Mouse (Mus musculus) olfactory bulb, adult 2 months (tissue): ENCODE measurements around the gene Ehbp1l1. TPM values are rescaled to one million over a fixed set of nuclear protein-coding genes. Genes with fewer than 3 reads are reported as not detected.

Source experiments
- H3K27ac ChIP-seq: fragments of 200-500 bp; 2 replicates; pipeline ENCODE4 v1.5.1; 2012; ENCODE audit warnings: low read depth, low read length; ENCODE audit not compliant: insufficient read depth
- H3K4me1 ChIP-seq: fragments of 200-500 bp; 2 replicates; pipeline ENCODE4 v1.6.1; 2012; ENCODE audit warnings: low read length; ENCODE audit not compliant: control insufficient read depth, insufficient read depth
- H3K4me3 ChIP-seq: fragments of 200-500 bp; 2 replicates; pipeline ENCODE4 v1.5.1; 2012; ENCODE audit warnings: mild to moderate bottlenecking, low read depth, low read length, moderate library complexity; ENCODE audit not compliant: insufficient read depth
- CTCF ChIP-seq: fragments of 200-500 bp; IDR thresholded peaks from 2 replicates; pipeline ENCODE4 v1.5.1; 2012; ENCODE audit warnings: low read depth, mild to moderate bottlenecking, low read length, moderate library complexity; ENCODE audit not compliant: insufficient read depth
- POLR2A ChIP-seq: fragments of 200-500 bp; IDR thresholded peaks from 2 replicates; pipeline ENCODE4 v1.6.1; 2012; ENCODE audit warnings: mild to moderate bottlenecking, low read depth, low read length, moderate library complexity; ENCODE audit not compliant: insufficient read depth
- WGBS: fragments of 180-500 bp; shearing (Covaris S2); methylation state at CpG from one replicate; pipeline ENCODE4 v1.1.7; 2018; 5-methylcytosine and 5-hydroxymethylcytosine counted together
- polyA plus RNA-seq: library from polyadenylated mRNA; stranded (reverse); fragments of >200 nt; gene quantifications from 2 replicates; pipeline ENCODE4 v1.2.4, GENCODE M21; 2012; ENCODE audit warnings: low replicate concordance; ENCODE audit not compliant: missing spikeins, insufficient read depth, insufficient read length

Gene Ehbp1l1
- polyA plus RNA-seq, 1 experiment: not detected

DNA sequence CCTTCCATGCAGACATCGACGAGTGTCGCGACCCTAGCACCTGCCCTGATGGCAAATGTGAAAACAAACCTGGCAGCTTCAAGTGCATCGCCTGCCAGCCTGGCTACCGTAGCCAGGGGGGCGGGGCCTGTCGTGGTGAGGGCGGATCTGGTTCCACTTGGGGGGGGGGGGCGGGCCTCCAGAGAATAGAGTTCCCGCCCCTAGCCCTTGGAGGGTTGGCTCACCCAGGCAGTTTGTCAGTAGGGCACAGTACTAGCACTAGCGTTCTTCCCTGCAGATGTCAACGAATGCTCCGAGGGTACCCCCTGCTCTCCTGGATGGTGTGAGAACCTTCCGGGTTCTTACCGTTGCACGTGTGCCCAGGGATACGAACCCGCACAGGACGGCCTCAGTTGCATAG is 25.6 kb upstream of the Ehbp1l1 start:
- no peak overlapping the region for H3K4me3 ChIP-seq
- 28% methylated on average over 20 of the region's 20 CpGs for WGBS

DNA sequence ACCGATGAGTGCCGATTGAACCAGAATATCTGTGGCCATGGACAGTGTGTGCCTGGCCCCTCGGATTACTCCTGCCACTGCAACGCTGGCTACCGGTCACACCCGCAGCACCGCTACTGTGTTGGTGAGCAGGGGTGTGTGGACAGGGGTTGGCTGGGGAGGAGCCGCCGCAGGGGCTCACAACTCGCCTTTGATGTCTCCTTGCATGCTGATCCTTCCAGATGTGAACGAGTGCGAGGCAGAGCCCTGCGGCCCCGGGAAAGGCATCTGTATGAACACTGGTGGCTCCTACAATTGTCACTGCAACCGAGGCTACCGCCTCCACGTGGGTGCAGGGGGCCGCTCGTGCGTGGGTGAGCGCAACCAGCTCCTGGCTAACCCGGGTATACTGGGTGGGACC is 24.8 kb upstream of the Ehbp1l1 start:
- Histone ChIP-seq H3K4me3 (no peak overlapping the region), H3K27ac (no peak overlapping the region), H3K4me1 (peaks cover 37% of the 10 kb centered on the region)
- TF ChIP-seq CTCF: no peak
- no peak for TF ChIP-seq POLR2A
- 33% methylated on average over 22 of the region's 22 CpGs for WGBS

More for the DNA sequence above, 25.6 kb upstream of the Ehbp1l1 start:
- TF ChIP-seq CTCF (no peak), POLR2A (no peak)
- peaks cover 37% of the 10 kb centered on the region for H3K4me1 ChIP-seq
- no peak overlapping the region for H3K27ac ChIP-seq

DNA sequence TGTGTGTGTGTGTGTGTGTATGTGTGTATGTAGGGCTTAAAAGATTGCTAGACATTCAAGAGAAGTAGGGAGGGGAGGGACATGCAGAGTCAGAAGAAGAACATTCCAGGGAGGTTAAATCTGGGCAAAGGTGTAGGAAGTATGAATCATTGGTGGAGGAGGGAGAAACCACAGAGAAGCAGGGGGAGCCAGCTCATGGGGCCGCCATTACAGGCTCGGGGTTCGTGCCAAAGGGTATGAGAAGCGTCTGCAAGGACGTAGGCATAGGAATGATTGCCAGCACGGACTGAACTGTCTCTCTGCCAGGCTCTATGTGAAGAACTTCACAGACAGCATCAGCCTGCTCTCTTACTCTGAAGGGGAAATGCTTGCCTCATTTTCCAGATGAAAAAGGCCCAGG is 23.4 kb upstream of the Ehbp1l1 start:
- H3K27ac ChIP-seq: peak overlapping the region; percentile 75
- WGBS: 34% methylated on average over 6 of the region's 6 CpGs
- H3K4me1 ChIP-seq: peaks cover 49% of the 10 kb centered on the region
- no peak overlapping the region for H3K4me3 ChIP-seq
- TF ChIP-seq CTCF (no peak), POLR2A (no peak)

DNA sequence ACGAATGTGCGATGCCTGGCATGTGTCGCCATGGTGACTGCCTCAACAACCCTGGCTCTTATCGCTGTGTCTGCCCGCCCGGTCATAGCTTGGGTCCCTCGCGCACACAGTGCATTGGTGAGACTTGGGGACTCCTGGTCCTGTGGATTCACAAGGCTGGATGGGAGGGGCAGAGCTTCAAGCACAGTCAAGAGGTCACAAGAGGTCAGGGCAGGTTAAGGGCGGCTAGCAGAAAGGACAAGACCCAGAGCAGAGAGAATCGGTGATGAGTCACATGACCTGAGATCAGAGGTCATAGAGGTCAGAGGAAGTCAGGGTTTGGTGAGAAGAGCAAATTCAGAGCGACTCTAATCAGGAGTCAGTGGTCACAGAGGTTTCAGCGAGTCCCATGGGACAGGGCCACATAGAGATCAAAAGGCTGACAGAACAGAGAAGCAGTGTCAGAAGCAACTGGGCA is 20.8 kb upstream of the Ehbp1l1 start:
- WGBS: 54% methylated on average over 12 of the region's 12 CpGs
- Histone ChIP-seq H3K4me1 (peaks cover 66% of the 10 kb centered on the region), H3K4me3 (no peak overlapping the region), H3K27ac (no peak overlapping the region)
- TF ChIP-seq CTCF (no peak), POLR2A (no peak)

DNA sequence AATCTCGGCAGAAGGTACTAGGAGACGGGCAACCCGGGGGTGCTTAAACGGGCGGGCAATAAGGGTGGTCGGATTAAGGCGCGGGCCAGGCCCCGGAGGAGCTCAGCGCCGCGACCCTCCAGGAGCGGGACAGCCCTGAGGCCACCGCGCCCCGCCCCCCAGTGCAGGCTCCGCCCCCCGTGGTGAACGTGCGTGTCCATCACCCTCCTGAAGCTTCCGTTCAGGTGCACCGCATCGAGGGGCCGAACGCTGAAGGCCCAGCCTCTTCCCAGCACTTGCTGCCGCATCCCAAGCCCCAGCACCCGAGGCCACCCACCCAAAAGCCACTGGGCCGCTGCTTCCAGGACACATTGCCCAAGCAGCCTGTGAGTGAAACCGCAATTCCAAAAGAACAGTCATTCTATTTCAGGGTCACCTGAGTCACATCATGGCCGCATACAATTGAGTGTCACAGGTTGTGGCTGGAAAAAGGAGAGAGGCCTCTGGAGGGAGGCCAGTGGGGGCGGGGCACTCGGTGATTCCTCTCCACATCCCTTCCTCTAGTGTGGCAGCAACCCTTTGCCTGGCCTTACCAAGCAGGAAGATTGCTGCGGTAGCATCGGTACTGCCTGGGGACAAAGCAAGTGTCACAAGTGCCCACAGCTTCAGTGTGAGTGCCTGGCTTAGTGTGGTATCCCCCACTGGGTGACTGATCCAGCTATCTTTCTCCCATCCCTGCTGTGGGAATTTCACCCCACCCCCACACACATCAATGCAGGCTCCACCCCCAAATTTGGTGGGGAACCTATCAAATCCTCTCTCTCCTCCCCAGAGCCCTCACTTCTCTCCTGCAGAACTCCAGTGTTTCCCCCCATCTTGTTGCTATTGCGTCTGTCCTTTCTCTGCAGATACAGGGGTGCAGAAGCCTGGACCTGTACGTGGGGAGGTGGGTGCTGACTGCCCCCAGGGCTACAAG is 19.9 kb upstream of the Ehbp1l1 start:
- H3K4me1 ChIP-seq: peaks cover 63% of the 10 kb centered on the region
- TF ChIP-seq CTCF (no peak), POLR2A (no peak)
- WGBS: 19% methylated on average over 36 of the region's 36 CpGs
- no peak overlapping the region for H3K27ac ChIP-seq
- peak overlapping the region; percentile 16; the same call in 1 of the 2 replicates for H3K4me3 ChIP-seq

DNA sequence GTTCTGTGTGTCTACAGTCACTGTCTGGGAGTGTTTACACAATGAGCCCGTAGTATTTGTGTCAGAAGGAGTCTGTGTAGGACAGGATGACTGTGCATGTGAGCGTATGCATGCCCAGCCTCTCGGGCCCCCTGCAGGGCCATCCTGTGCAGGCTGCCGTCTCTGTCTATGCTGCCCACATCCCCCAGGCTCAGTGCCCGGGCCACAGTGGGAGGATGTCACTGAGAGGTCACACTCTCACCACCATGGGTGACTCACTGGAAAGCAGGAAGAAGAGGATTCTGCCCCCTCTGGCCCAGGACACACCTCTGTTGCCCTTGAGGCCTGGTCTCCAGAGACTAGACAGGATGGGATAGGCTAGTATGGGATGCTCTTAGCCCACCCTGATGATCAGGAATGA is 17.5 kb upstream of the Ehbp1l1 start:
- TF ChIP-seq POLR2A: no peak
- no peak for TF ChIP-seq CTCF
- WGBS: 28% methylated on average over 5 of the region's 5 CpGs

DNA sequence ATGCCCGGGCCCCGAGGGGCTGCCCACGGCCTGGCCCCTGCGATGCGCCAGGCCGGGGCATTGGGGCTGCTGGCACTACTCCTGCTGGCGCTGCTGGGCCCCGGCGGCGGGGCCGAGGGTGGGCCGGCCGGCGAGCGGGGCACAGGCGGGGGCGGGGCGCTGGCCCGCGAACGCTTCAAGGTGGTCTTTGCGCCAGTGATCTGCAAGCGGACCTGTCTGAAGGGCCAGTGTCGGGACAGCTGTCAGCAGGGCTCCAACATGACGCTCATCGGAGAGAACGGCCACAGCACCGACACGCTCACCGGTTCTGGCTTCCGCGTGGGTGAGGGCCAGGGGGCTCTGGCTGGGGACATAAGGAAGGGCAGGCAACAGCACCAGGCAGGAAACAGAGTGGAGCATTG is 16.1 kb upstream of the Ehbp1l1 start:
- peak overlapping the region; percentile 79 for H3K4me3 ChIP-seq
- peaks cover 45% of the 10 kb centered on the region for H3K4me1 ChIP-seq
- no peak for TF ChIP-seq POLR2A
- TF ChIP-seq CTCF: no peak
- 3% methylated on average over 32 of the region's 32 CpGs for WGBS
- H3K27ac ChIP-seq: peak overlapping the region; percentile 55

More for the DNA sequence above, 17.5 kb upstream of the Ehbp1l1 start:
- no peak overlapping the region for H3K4me3 ChIP-seq
- H3K4me1 ChIP-seq: peaks cover 46% of the 10 kb centered on the region
- H3K27ac ChIP-seq: no peak overlapping the region

DNA sequence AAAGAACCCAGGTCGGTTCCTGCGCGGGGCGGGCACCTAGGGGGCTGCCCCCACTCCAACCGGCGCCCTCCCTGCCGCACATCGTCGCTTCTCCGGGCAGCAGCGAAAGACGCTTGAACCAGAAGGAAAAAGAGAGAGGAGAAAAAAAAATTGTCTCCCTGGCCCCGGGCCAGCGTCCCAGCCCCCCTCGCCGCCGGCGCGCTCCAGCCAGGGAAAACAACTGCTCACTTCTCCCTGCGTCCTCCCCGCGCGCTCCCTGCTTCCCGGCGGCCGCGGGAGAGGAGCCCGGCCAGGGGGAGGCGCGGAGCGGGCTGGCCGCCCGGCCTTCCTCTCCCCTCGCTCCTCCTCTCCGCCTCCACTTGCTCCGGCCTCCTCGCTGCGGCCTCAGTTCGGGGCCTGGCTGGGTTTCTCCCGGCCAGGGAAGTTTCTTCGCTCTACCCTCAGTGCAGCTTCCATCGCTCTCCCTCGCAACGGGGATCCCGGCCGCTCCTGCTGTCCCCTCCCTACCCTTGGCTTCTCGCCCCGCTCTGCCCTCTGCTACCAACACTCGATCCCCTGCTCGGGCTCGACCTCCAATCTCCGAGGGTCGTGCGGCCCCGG is 15.6 kb upstream of the Ehbp1l1 start:
- H3K27ac ChIP-seq: peak overlapping the region; percentile 55
- TF ChIP-seq POLR2A (0 out of 2 replicates have a peak, but pooled peaks have one; percentile 29), CTCF (no peak)
- peak overlapping the region; percentile 79 for H3K4me3 ChIP-seq
- peaks cover 43% of the 10 kb centered on the region for H3K4me1 ChIP-seq
- 1% methylated on average over 55 of the region's 55 CpGs for WGBS
